Mouse (Mus musculus): ENCODE measurements around the gene Bcl2.

DNA sequence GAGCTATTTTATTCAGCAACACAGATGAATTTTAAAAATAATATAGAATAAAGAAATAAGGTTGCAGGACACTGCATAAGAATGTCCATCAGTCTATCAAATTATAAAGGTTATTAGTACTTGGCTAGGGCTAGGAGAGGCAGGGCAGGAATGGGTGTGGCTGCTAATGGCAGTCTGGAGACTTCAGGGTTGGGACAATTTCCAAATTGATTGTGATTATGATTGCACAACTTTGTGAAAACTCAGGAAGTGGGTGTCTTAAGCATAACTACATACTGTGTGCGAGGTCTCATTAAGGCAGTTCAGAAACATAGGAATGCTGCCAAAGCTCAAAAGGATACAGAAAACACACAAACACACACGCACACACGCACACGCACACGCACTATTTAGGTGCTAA, 37.9 kb upstream of the Bcl2 start:
- TF ChIP-seq MAZ (IDR thresholded peaks at IDR 0.05; ENCODE audit: low read depth, low read length), result no peak
- TF ChIP-seq POLR2A (IDR thresholded peaks at IDR 0.05; ENCODE audit: low read depth, low read length), result no peak
- no peak for TF ChIP-seq ZC3H11A (IDR thresholded peaks at IDR 0.05; ENCODE audit: low read depth, low read length)
- TF ChIP-seq CTCF (conservative IDR thresholded peaks at IDR 0.05 in 1 of 2, IDR thresholded peaks at IDR 0.05 in 1 of 2; ENCODE audit: low read depth in 2 of 2, low read length in 2 of 2), result no peak
- no peak for TF ChIP-seq MAX (IDR thresholded peaks at IDR 0.05; ENCODE audit: low read length)
- TF ChIP-seq IRF4 (IDR thresholded peaks at IDR 0.05; ENCODE audit: low read depth, low read length), result no peak
- TF ChIP-seq EP300 (IDR thresholded peaks at IDR 0.05; ENCODE audit: low read length), result no peak
- no peak for TF ChIP-seq NRF1 (IDR thresholded peaks at IDR 0.05; ENCODE audit: low read depth, low read length)
- no peak for TF ChIP-seq NELFE (IDR thresholded peaks at IDR 0.05; ENCODE audit: low read depth, low read length)
- no peak for TF ChIP-seq CHD2 (IDR thresholded peaks at IDR 0.05; ENCODE audit: low read length)
- no peak for TF ChIP-seq TBP (conservative IDR thresholded peaks at IDR 0.05; ENCODE audit: low read depth, low read length)
- no peak for TF ChIP-seq CHD1 (IDR thresholded peaks at IDR 0.05; ENCODE audit: low read depth, low read length)
- no peak for TF ChIP-seq SIN3A (IDR thresholded peaks at IDR 0.05; ENCODE audit: low read length)
- no peak for TF ChIP-seq RCOR1 (conservative IDR thresholded peaks at IDR 0.05; ENCODE audit: low read depth, low read length)
